ENCODE assay signal across 9 mouse cellular contexts in genomic region chr16:25064538-25064937, GRCm38 (mm10).
DNase-seq lines count a peak whose midpoint lies in the region; ATAC-seq and TF ChIP-seq lines count a peak whose summit lies in the region.
"Had no signal": no experiment of that assay in that cellular context is flagged by ENCODE, and none has a peak within 500 bp of the region (broad histone marks: within the 10 kb centered on the region; RNA-seq: fewer than 3 reads in every experiment).

No protein-coding gene starts in this region.

- ATAC-seq in liver, postnatal 0 days = peak; percentile 59
- peak; percentile 70; the same call in 1 of the 2 replicates for ATAC-seq in neural tube, embryonic 15.5 days (ENCODE audit: low FRiP score)

- H3K4me2 ChIP-seq in liver, postnatal 0 days (ENCODE audit: low read depth, low read length) = no peak overlapping the region
- no peak overlapping the region for H3K4me2 ChIP-seq in neural tube, embryonic 15.5 days
- H3K4me2 ChIP-seq: embryonic facial prominence, embryonic 12.5 days had no signal

- H3K4me3 ChIP-seq in liver, postnatal 0 days (ENCODE audit: low read depth, low read length) = no peak overlapping the region
- H3K4me3 ChIP-seq in neural tube, embryonic 15.5 days (replicated peaks) = no peak overlapping the region
- no peak overlapping the region for H3K4me3 ChIP-seq in testis, adult 2 months (ENCODE audit: control insufficient read depth, low read depth, low read length)
- H3K4me3 ChIP-seq: embryonic facial prominence, embryonic 12.5 days had no signal

- no peaks in the 10 kb centered on the region for H3K36me3 ChIP-seq in liver, postnatal 0 days (replicated peaks; ENCODE audit: insufficient read depth, low read length)
- no peaks in the 10 kb centered on the region for H3K36me3 ChIP-seq in neural tube, embryonic 15.5 days
- no peaks in the 10 kb centered on the region for H3K36me3 ChIP-seq in testis, adult 2 months (ENCODE audit: control insufficient read depth, insufficient read depth, low read length)
- H3K36me3 ChIP-seq: embryonic facial prominence, embryonic 12.5 days had no signal

- TF ChIP-seq EP300 in liver, postnatal 0 days (IDR thresholded peaks at IDR 0.05; ENCODE audit: low read depth) = no peak

- WGBS in liver, postnatal 0 days (ENCODE audit: insufficient replicate concordance) = 10% methylated on average over 4 of the region's 4 CpGs
- WGBS in neural tube, embryonic 15.5 days = 16% methylated on average over 4 of the region's 4 CpGs

- peak; percentile 88 for TF ChIP-seq CTCF in liver, postnatal 0 days (IDR thresholded peaks at IDR 0.05; ENCODE audit: low read depth)
- peak; percentile 64; the same call in 1 of the 2 replicates for TF ChIP-seq CTCF in testis, adult 2 months (IDR thresholded peaks at IDR 0.05; ENCODE audit: control insufficient read depth, insufficient read depth, insufficient replicate concordance, low read depth, low read length)

- H3K4me1 ChIP-seq in liver, postnatal 0 days (ENCODE audit: insufficient read depth) = peaks cover 11% of the 10 kb centered on the region
- peaks cover 9% of the 10 kb centered on the region for H3K4me1 ChIP-seq in neural tube, embryonic 15.5 days
- peaks cover 4% of the 10 kb centered on the region for H3K4me1 ChIP-seq in testis, adult 2 months (ENCODE audit: control insufficient read depth, insufficient read depth, low read length)

- no peaks in the 10 kb centered on the region for H3K27me3 ChIP-seq in liver, postnatal 0 days (ENCODE audit: insufficient read depth, low read length)
- 0 out of 2 replicates have a peak, but pooled peaks cover 4% of the 10 kb centered on the region for H3K27me3 ChIP-seq in neural tube, embryonic 15.5 days (replicated peaks)
- H3K27me3 ChIP-seq in testis, adult 2 months (ENCODE audit: control insufficient read depth, insufficient read depth, low read length) = no peaks in the 10 kb centered on the region
- H3K27me3 ChIP-seq: embryonic facial prominence, embryonic 12.5 days had no signal

- H3K27ac ChIP-seq in liver, postnatal 0 days (ENCODE audit: low read depth) = no peak overlapping the region
- H3K27ac ChIP-seq in neural tube, embryonic 15.5 days (replicated peaks) = no peak overlapping the region
- H3K27ac ChIP-seq in testis, adult 2 months (ENCODE audit: control insufficient read depth, insufficient read depth, low read depth, low read length) = no peak overlapping the region
- H3K27ac ChIP-seq: embryonic facial prominence, embryonic 12.5 days had no signal

- no peaks in the 10 kb centered on the region for H3K9me3 ChIP-seq in liver, postnatal 0 days (ENCODE audit: low read length)
- H3K9me3 ChIP-seq in neural tube, embryonic 15.5 days (replicated peaks) = no peaks in the 10 kb centered on the region
- H3K9me3 ChIP-seq: embryonic facial prominence, embryonic 12.5 days had no signal

- no peak for TF ChIP-seq POLR2A in testis, adult 2 months (IDR thresholded peaks at IDR 0.05; ENCODE audit: control insufficient read depth, low read depth, low read length)

- H3K9ac ChIP-seq in liver, postnatal 0 days (replicated peaks) = no peak overlapping the region
- no peak overlapping the region for H3K9ac ChIP-seq in neural tube, embryonic 15.5 days (replicated peaks)
- H3K9ac ChIP-seq: embryonic facial prominence, embryonic 12.5 days had no signal

- peak; percentile 74 for DNase-seq in A20 (ENCODE audit: low read depth, low spot score)
- peak; percentile 90 for DNase-seq in adrenal gland, adult 2 months
- peak; percentile 93 for DNase-seq in embryo, embryonic 10.5 days (ENCODE audit: low spot score)
- DNase-seq in gastrocnemius, postnatal 4 days (ENCODE audit: low spot score in 2 of 2) = peak; percentile 84 to 87
- peak; percentile 87 to 95 for DNase-seq in kidney, postnatal 25 days
- peak; percentile 88 for DNase-seq in liver, postnatal 0 days
